ENCODE assay signal across 19 mouse cellular contexts in genomic region chr2:28855773-28856172, GRCm38 (mm10). TPM values are rescaled to one million over a fixed set of nuclear protein-coding genes. Genes with fewer than 3 reads are reported as not detected.
A peak's percentile ranks its signal among the peaks of the same experiment; 100 is the strongest.
DNase-seq lines count a peak whose midpoint lies in the region; ATAC-seq and TF ChIP-seq lines count a peak whose summit lies in the region.
"Had no signal": no experiment of that assay in that cellular context is flagged by ENCODE, and none has a peak within 500 bp of the region (broad histone marks: within the 10 kb centered on the region; RNA-seq: fewer than 3 reads in every experiment).

No protein-coding gene starts in this region.

- no peak overlapping the region for H3K4me3 ChIP-seq in forebrain, postnatal 0 days (ENCODE audit: low read depth, low read length)
- no peak overlapping the region for H3K4me3 ChIP-seq in forebrain, embryonic 11.5 days (ENCODE audit: low read depth, low read length)
- H3K4me3 ChIP-seq in layer of hippocampus, adult 2 months, result no peak overlapping the region
- H3K4me3 ChIP-seq in midbrain, postnatal 0 days (ENCODE audit: low read depth, low read length), result no peak overlapping the region
- no peak overlapping the region for H3K4me3 ChIP-seq in midbrain, embryonic 15.5 days
- H3K4me3 ChIP-seq in limb, embryonic 10.5 days, result no peak overlapping the region
- H3K4me3 ChIP-seq: embryonic facial prominence, embryonic 10.5 days; forebrain, embryonic 13.5 days; heart, embryonic 10.5 days; megakaryocyte, embryonic 14.5 days had no signal

- no peaks in the 10 kb centered on the region for H3K27me3 ChIP-seq in forebrain, postnatal 0 days (ENCODE audit: insufficient read depth, low read length)
- no peaks in the 10 kb centered on the region for H3K27me3 ChIP-seq in forebrain, embryonic 11.5 days (ENCODE audit: control insufficient read depth, insufficient read depth, low read length)
- no peaks in the 10 kb centered on the region for H3K27me3 ChIP-seq in midbrain, postnatal 0 days (ENCODE audit: insufficient read depth, low read length)
- H3K27me3 ChIP-seq in midbrain, embryonic 15.5 days (replicated peaks), result no peaks in the 10 kb centered on the region
- no peaks in the 10 kb centered on the region for H3K27me3 ChIP-seq in limb, embryonic 10.5 days (ENCODE audit: low read depth, poor library complexity, severe bottlenecking)
- H3K27me3 ChIP-seq: forebrain, embryonic 13.5 days; megakaryocyte, embryonic 14.5 days had no signal

- H3K9me3 ChIP-seq in forebrain, postnatal 0 days (ENCODE audit: low read length), result no peaks in the 10 kb centered on the region
- no peaks in the 10 kb centered on the region for H3K9me3 ChIP-seq in forebrain, embryonic 11.5 days (ENCODE audit: control insufficient read depth, low read length)
- no peaks in the 10 kb centered on the region for H3K9me3 ChIP-seq in midbrain, postnatal 0 days (ENCODE audit: low read length)
- no peaks in the 10 kb centered on the region for H3K9me3 ChIP-seq in midbrain, embryonic 15.5 days
- no peaks in the 10 kb centered on the region for H3K9me3 ChIP-seq in limb, embryonic 10.5 days (replicated peaks)
- H3K9me3 ChIP-seq: embryonic facial prominence, embryonic 10.5 days; forebrain, embryonic 13.5 days; heart, embryonic 10.5 days; megakaryocyte, embryonic 14.5 days had no signal

- WGBS in forebrain, postnatal 0 days, result 93% methylated on average over 2 of the region's 2 CpGs
- WGBS in forebrain, embryonic 11.5 days, result 98% methylated on average over 2 of the region's 2 CpGs
- 86% methylated on average over 2 of the region's 2 CpGs for WGBS in midbrain, postnatal 0 days
- 95% methylated on average over 2 of the region's 2 CpGs for WGBS in midbrain, embryonic 15.5 days
- 94% methylated on average over 2 of the region's 2 CpGs for WGBS in limb, embryonic 10.5 days

- H3K4me2 ChIP-seq in forebrain, postnatal 0 days (ENCODE audit: low read depth), result no peak overlapping the region
- H3K4me2 ChIP-seq in forebrain, embryonic 11.5 days (ENCODE audit: low read depth, low read length, severe bottlenecking), result no peak overlapping the region
- no peak overlapping the region for H3K4me2 ChIP-seq in midbrain, postnatal 0 days (ENCODE audit: low read depth, low read length, poor library complexity, severe bottlenecking)
- no peak overlapping the region for H3K4me2 ChIP-seq in midbrain, embryonic 15.5 days
- H3K4me2 ChIP-seq: forebrain, embryonic 13.5 days had no signal

- ATAC-seq in forebrain, postnatal 0 days, result no peak
- no peak for ATAC-seq in forebrain, embryonic 11.5 days (replicated peaks; ENCODE audit: low FRiP score)
- ATAC-seq in midbrain, postnatal 0 days (ENCODE audit: low FRiP score), result no peak
- ATAC-seq in midbrain, embryonic 15.5 days (replicated peaks), result no peak
- ATAC-seq: forebrain, embryonic 13.5 days; inflammation-experienced regulatory T-cells, adult 6 months had no signal

- no peak for DNase-seq in forebrain, postnatal 0 days
- no peak for DNase-seq in forebrain, embryonic 11.5 days (ENCODE audit: low spot score)
- DNase-seq in layer of hippocampus, adult 2 months (ENCODE audit: low spot score in 2 of 2), result no peak
- no peak for DNase-seq in layer of hippocampus, postnatal 10 days (ENCODE audit: low spot score in 2 of 2)
- peak; percentile 33 for DNase-seq in midbrain, postnatal 0 days (ENCODE audit: low spot score)
- DNase-seq in limb, embryonic 10.5 days (ENCODE audit: low spot score), result no peak
- DNase-seq in ovary, postnatal 14 days (ENCODE audit: low spot score), result no peak
- DNase-seq: adrenal gland, adult 8-10 months; cerebellum, adult 2 months; gastrocnemius, postnatal 36 days; kidney, adult 9 months; layer of hippocampus, postnatal 36 days; liver had no signal

- no peak overlapping the region for H3K27ac ChIP-seq in forebrain, postnatal 0 days (ENCODE audit: low read depth, low read length)
- no peak overlapping the region for H3K27ac ChIP-seq in forebrain, embryonic 11.5 days (ENCODE audit: low read depth, low read length)
- no peak overlapping the region for H3K27ac ChIP-seq in layer of hippocampus, adult 2 months
- no peak overlapping the region for H3K27ac ChIP-seq in midbrain, postnatal 0 days (ENCODE audit: low read depth, low read length)
- H3K27ac ChIP-seq in midbrain, embryonic 15.5 days, result no peak overlapping the region
- no peak overlapping the region for H3K27ac ChIP-seq in limb, embryonic 10.5 days
- H3K27ac ChIP-seq: embryonic facial prominence, embryonic 10.5 days; forebrain, embryonic 13.5 days; heart, embryonic 10.5 days had no signal

- H3K4me1 ChIP-seq in forebrain, postnatal 0 days (ENCODE audit: insufficient read depth), result no peaks in the 10 kb centered on the region
- no peaks in the 10 kb centered on the region for H3K4me1 ChIP-seq in forebrain, embryonic 11.5 days (replicated peaks; ENCODE audit: control insufficient read depth, insufficient read depth, low read length)
- no peaks in the 10 kb centered on the region for H3K4me1 ChIP-seq in midbrain, postnatal 0 days (ENCODE audit: insufficient read depth, low read length)
- H3K4me1 ChIP-seq in midbrain, embryonic 15.5 days, result no peaks in the 10 kb centered on the region
- no peaks in the 10 kb centered on the region for H3K4me1 ChIP-seq in limb, embryonic 10.5 days
- H3K4me1 ChIP-seq: embryonic facial prominence, embryonic 10.5 days; heart, embryonic 10.5 days had no signal

- no peak overlapping the region for H3K9ac ChIP-seq in forebrain, postnatal 0 days
- H3K9ac ChIP-seq in forebrain, embryonic 11.5 days (ENCODE audit: low read length), result no peak overlapping the region
- H3K9ac ChIP-seq in midbrain, postnatal 0 days (replicated peaks; ENCODE audit: low read length, poor library complexity, severe bottlenecking), result no peak overlapping the region
- H3K9ac ChIP-seq in midbrain, embryonic 15.5 days, result no peak overlapping the region
- H3K9ac ChIP-seq: forebrain, embryonic 13.5 days had no signal

- TF ChIP-seq CTCF in forebrain, postnatal 0 days (IDR thresholded peaks at IDR 0.05; ENCODE audit: low read depth), result 0 out of 2 replicates have a peak, but pooled peaks have one; percentile 24
- peak; percentile 53 for TF ChIP-seq CTCF in layer of hippocampus, adult 2 months (conservative IDR thresholded peaks at IDR 0.05)
- TF ChIP-seq CTCF in midbrain, postnatal 0 days (IDR thresholded peaks at IDR 0.05), result peak; percentile 67

- peaks cover 45% of the 10 kb centered on the region for H3K36me3 ChIP-seq in forebrain, postnatal 0 days (ENCODE audit: insufficient read depth)
- no peaks in the 10 kb centered on the region for H3K36me3 ChIP-seq in forebrain, embryonic 11.5 days (ENCODE audit: control insufficient read depth, insufficient read depth, low read length)
- peaks cover 28% of the 10 kb centered on the region for H3K36me3 ChIP-seq in midbrain, postnatal 0 days (ENCODE audit: insufficient read depth, low read length)
- peaks cover 23% of the 10 kb centered on the region for H3K36me3 ChIP-seq in midbrain, embryonic 15.5 days (replicated peaks)
- peaks cover 90% of the 10 kb centered on the region for H3K36me3 ChIP-seq in limb, embryonic 10.5 days

RNA-seq across cellular contexts. Expression of gene Ddx31, which starts 15.6 kb away (rescaled TPM):
- total RNA-seq in forebrain, postnatal 0 days (2014; rRNA removed), result 22.3 and 22.9 TPM in 2 replicates
- 9.0 and 10.0 TPM in 2 replicates for polyA plus RNA-seq in forebrain, postnatal 0 days (2015; fragmentation: Nextera tagmentation; extraction: Ambion mirVana)
- polyA plus RNA-seq in forebrain, embryonic 11.5 days (2014; fragmentation: Nextera tagmentation; extraction: Ambion mirVana), result 19.7 and 21.6 TPM in 2 replicates
- 1 to 10 TPM; 8.7 to 9.4 TPM for total RNA-seq in layer of hippocampus, adult 2 months (2021)
- total RNA-seq in layer of hippocampus, postnatal 10 days (2021), result 1 to 10 TPM; 9.1 TPM
- 18.2 and 18.5 TPM in 2 replicates for total RNA-seq in midbrain, postnatal 0 days (2014; rRNA removed)
- polyA plus RNA-seq in midbrain, postnatal 0 days (2015; fragmentation: Nextera tagmentation; extraction: Ambion mirVana), result 8.3 and 10.3 TPM in 2 replicates
- 14.9 TPM in 2 replicates for polyA plus RNA-seq in midbrain, embryonic 15.5 days (2015; fragmentation: Nextera tagmentation; extraction: Ambion mirVana)
- polyA plus RNA-seq in limb, embryonic 10.5 days (2016; fragmentation: Nextera tagmentation; extraction: Ambion mirVana), result 23.5 and 23.6 TPM in 2 replicates

RNA-seq across cellular contexts. Expression of gene Gtf3c4, which starts 15.6 kb away (rescaled TPM):
- total RNA-seq in forebrain, postnatal 0 days (2014; rRNA removed), result 59.4 and 86.0 TPM in 2 replicates
- 11.1 and 15.8 TPM in 2 replicates for polyA plus RNA-seq in forebrain, postnatal 0 days (2015; fragmentation: Nextera tagmentation; extraction: Ambion mirVana)
- polyA plus RNA-seq in forebrain, embryonic 11.5 days (2014; fragmentation: Nextera tagmentation; extraction: Ambion mirVana), result 36.3 and 36.6 TPM in 2 replicates
- total RNA-seq in layer of hippocampus, adult 2 months (2021), result 10 to 100 TPM; 31.1 to 34.0 TPM
- total RNA-seq in layer of hippocampus, postnatal 10 days (2021), result 10 to 100 TPM; 40.3 to 46.9 TPM
- 66.3 and 84.2 TPM in 2 replicates for total RNA-seq in midbrain, postnatal 0 days (2014; rRNA removed)
- polyA plus RNA-seq in midbrain, postnatal 0 days (2015; fragmentation: Nextera tagmentation; extraction: Ambion mirVana), result 13.7 and 15.0 TPM in 2 replicates
- 22.7 and 22.8 TPM in 2 replicates for polyA plus RNA-seq in midbrain, embryonic 15.5 days (2015; fragmentation: Nextera tagmentation; extraction: Ambion mirVana)
- 23.5 and 27.1 TPM in 2 replicates for polyA plus RNA-seq in limb, embryonic 10.5 days (2016; fragmentation: Nextera tagmentation; extraction: Ambion mirVana)
